Mouse (Mus musculus): ENCODE data around the gene Sdhb. TPM values are rescaled to one million over a fixed set of nuclear protein-coding genes. Genes with fewer than 3 reads are reported as not detected.

Sdhb gene
- polyA plus RNA-seq, 1 experiment from 2014 or later, result 550 TPM

DNA sequence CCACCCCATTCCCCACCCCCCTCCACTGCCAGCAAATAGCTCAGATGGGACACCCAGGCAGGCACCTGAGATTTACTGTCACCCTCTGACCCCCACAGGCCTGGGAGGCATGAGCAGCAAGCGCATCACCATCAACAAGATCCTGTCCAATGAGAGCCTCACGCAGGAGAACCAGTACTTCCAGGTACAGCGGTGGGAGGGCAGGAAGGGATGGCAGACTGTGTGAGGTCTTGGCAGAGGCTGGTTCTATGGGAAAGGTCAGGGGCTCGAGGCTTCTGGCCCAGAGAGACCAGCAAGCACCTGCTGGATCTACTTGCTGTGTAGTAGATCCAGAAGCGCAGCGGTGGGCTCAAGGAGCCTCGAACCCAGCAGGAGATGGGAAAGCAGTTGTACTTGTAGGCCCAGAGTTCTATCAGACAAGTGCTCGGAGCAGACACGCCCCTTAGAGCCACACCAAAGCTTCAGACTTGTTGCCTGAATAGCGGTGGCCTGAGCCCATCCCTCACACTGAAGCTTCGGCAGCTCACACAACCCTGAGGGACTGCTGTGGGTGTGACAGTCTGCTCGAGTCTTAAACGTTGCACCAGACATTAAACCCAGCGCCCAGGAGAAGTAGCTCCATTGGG is 14.3 kb upstream of the Sdhb start:
- Histone ChIP-seq H3K9me3 (ENCODE audit: low read length) (peaks cover 7% of the 10 kb centered on the region), H3K4me2 (replicated peaks; ENCODE audit: low read depth, low read length) (no peak overlapping the region), H3K27me3 (ENCODE audit: insufficient read depth, low read length) (no peaks in the 10 kb centered on the region), H3K36me3 (ENCODE audit: insufficient read depth, low read length) (no peaks in the 10 kb centered on the region), H3K9ac (replicated peaks; ENCODE audit: low read length) (no peak overlapping the region), H3K4me1 (ENCODE audit: insufficient read depth, low read length) (peaks cover 12% of the 10 kb centered on the region), H3K4me3 (ENCODE audit: low read length) (no peak overlapping the region), H3K27ac (ENCODE audit: low read length) (peak overlapping the region; percentile 25; the same call in 1 of the 2 replicates)
- peak; percentile 59; the same call in 1 of the 2 replicates for ATAC-seq (ENCODE audit: low FRiP score, low TSS enrichment)
- 48% methylated on average over 14 of the region's 14 CpGs for WGBS

DNA sequence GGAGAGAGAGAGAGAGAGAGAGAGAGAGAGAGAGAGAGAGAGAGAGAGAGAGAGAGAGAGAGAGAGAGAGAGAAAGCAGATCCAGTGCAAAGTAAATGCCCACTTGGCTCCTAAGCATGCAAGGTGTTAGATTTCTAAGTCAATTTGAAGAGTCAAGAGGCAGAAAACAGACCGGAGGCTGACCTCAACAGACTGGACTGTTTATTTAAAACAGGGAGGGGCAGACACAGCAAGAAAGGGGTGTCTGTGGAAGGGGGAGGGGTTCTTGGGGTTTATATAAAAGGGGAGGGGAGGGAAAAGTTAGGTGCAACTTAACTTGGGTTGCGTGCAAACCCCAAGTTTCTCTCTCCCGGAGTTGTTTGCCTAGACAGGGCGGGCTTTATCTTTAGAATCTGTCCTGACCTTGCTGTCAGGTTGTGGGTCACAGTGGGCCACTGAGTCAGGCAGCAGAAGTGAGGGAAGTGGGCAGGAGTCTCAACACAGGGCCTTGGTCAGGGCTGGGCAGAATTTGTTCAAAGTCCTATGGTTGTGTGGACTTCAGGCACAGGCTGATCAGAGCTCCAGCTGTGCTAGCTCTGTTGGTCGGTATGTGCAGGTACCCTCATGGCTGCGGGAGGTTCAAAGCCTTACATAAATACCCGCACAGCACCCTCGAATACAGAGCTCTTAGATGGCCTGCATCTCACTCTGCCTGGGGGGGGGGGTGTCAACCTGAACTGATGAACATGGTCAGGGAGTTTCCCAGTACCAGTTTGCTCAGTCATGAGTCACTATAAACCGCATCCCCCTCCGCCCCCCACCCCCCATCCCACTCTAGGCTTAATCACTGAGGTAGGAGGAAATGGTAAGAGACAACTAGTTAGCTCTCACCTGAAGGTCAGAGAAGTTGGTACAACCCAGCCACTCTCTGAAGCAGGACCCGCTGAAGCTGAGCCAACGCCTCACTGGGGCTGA is 13.2 kb upstream of the Sdhb start:
- Histone ChIP-seq H3K36me3 (ENCODE audit: insufficient read depth, low read length) (no peaks in the 10 kb centered on the region), H3K4me3 (ENCODE audit: low read length) (no peak overlapping the region), H3K9me3 (ENCODE audit: low read length) (peaks cover 7% of the 10 kb centered on the region), H3K27ac (ENCODE audit: low read length) (no peak overlapping the region), H3K9ac (replicated peaks; ENCODE audit: low read length) (no peak overlapping the region), H3K27me3 (ENCODE audit: insufficient read depth, low read length) (no peaks in the 10 kb centered on the region), H3K4me1 (ENCODE audit: insufficient read depth, low read length) (peaks cover 12% of the 10 kb centered on the region), H3K4me2 (replicated peaks; ENCODE audit: low read depth, low read length) (no peak overlapping the region)
- WGBS, result 66% methylated on average over 12 of the region's 12 CpGs
- ATAC-seq (ENCODE audit: low FRiP score, low TSS enrichment), result peak; percentile 33; the same call in 1 of the 2 replicates

DNA sequence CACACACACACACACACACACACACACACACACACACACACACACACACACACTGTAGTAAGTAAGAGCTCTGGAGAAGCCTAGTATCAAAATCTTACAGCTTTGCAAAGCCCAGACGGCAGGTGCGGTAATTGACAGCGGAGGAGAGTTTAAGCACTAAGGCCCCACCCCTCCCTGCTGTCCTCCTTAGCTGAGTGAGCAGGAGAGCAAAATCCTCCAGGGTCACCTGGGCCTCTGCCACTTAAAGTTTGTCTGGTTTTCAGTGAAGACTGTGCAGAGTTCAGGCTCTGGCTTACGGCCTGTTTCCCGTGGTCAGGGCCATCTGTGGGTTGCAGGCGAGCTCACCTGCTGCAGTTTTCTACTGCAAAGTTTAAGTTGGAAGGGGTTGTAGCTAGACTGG is 12.5 kb upstream of the Sdhb start:
- Histone ChIP-seq H3K9ac (replicated peaks; ENCODE audit: low read length) (no peak overlapping the region), H3K27me3 (ENCODE audit: insufficient read depth, low read length) (no peaks in the 10 kb centered on the region), H3K36me3 (ENCODE audit: insufficient read depth, low read length) (no peaks in the 10 kb centered on the region), H3K4me2 (replicated peaks; ENCODE audit: low read depth, low read length) (no peak overlapping the region), H3K4me1 (ENCODE audit: insufficient read depth, low read length) (peaks cover 12% of the 10 kb centered on the region), H3K27ac (ENCODE audit: low read length) (0 out of 2 replicates have a peak overlapping the region, but pooled peaks have one; percentile 34), H3K4me3 (ENCODE audit: low read length) (no peak overlapping the region), H3K9me3 (ENCODE audit: low read length) (peaks cover 7% of the 10 kb centered on the region)
- no peak; the same call in 1 of the 2 replicates for ATAC-seq (ENCODE audit: low FRiP score, low TSS enrichment)
- 60% methylated on average over 6 of the region's 6 CpGs for WGBS

DNA sequence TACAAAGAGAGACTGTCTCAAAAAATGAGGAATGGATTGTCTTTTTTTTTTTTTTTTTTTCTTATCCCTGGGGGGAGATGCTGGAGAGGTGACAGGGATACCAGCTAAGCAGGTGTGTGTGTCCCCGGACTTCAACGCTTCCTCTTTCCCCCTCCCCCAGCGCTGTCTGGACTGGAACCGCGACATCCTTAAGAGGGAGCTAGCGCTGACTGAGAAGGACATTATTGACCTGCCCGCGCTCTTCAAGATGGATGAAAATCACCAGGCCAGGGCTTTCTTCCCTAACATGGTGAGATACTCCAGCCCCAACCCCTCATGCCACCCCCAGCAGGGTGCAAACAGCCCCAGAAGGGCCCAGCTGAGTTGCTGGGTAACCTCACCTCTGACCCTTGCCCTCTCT is 12.0 kb upstream of the Sdhb start:
- no peaks in the 10 kb centered on the region for H3K27me3 ChIP-seq (ENCODE audit: insufficient read depth, low read length)
- no peaks in the 10 kb centered on the region for H3K36me3 ChIP-seq (ENCODE audit: insufficient read depth, low read length)
- WGBS, result 81% methylated on average over 8 of the region's 8 CpGs
- H3K9me3 ChIP-seq (ENCODE audit: low read length), result peaks cover 2% of the 10 kb centered on the region
- no peak overlapping the region for H3K27ac ChIP-seq (ENCODE audit: low read length)
- peaks cover 12% of the 10 kb centered on the region for H3K4me1 ChIP-seq (ENCODE audit: insufficient read depth, low read length)
- H3K4me2 ChIP-seq (replicated peaks; ENCODE audit: low read depth, low read length), result no peak overlapping the region
- ATAC-seq (ENCODE audit: low FRiP score, low TSS enrichment), result no peak
- H3K9ac ChIP-seq (replicated peaks; ENCODE audit: low read length), result no peak overlapping the region
- H3K4me3 ChIP-seq (ENCODE audit: low read length), result no peak overlapping the region

DNA sequence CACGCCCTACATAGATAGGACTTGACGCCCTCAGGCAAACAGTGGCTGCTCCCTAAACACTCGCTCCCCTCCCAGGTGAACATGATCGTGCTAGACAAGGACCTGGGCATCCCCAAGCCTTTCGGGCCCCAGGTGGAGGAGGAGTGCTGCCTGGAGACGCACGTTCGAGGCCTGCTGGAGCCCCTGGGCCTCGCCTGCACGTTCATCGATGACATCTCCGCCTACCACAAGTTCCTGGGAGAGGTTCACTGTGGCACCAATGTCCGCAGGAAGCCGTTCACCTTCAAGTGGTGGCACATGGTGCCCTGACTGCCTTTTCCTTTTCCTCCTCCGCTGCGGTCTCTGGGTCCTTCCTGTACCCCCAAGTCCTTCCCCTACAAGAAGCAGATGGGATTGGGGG is 11.4 kb upstream of the Sdhb start:
- no peak overlapping the region for H3K9ac ChIP-seq (replicated peaks; ENCODE audit: low read length)
- ATAC-seq (ENCODE audit: low FRiP score, low TSS enrichment), result no peak
- H3K4me1 ChIP-seq (ENCODE audit: insufficient read depth, low read length), result peaks cover 12% of the 10 kb centered on the region
- H3K27ac ChIP-seq (ENCODE audit: low read length), result no peak overlapping the region
- H3K36me3 ChIP-seq (ENCODE audit: insufficient read depth, low read length), result no peaks in the 10 kb centered on the region
- H3K27me3 ChIP-seq (ENCODE audit: insufficient read depth, low read length), result no peaks in the 10 kb centered on the region
- 89% methylated on average over 16 of the region's 16 CpGs for WGBS
- H3K9me3 ChIP-seq (ENCODE audit: low read length), result no peaks in the 10 kb centered on the region
- no peak overlapping the region for H3K4me3 ChIP-seq (ENCODE audit: low read length)
- H3K4me2 ChIP-seq (replicated peaks; ENCODE audit: low read depth, low read length), result no peak overlapping the region

DNA sequence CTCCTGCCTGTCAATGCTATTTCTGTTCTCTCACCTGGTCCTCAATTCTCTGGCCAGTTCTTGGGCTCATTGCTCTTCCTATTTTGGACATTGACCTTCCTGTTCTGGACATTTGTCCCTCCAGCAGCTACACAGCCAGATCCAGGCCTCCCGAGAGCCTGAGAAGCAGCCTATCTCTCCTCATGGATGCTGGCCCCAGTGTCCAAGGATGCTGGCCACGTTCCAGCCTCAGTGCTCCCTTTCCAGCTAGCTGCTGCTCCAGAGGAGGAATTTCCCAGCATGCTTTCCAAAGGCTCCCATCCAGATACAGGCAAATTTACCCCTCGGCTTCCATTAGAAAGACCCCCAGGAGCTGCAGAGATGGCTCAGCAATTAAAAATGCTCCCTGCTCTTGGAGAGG is 10.4 kb upstream of the Sdhb start:
- H3K4me2 ChIP-seq (replicated peaks; ENCODE audit: low read depth, low read length), result no peak overlapping the region
- no peaks in the 10 kb centered on the region for H3K36me3 ChIP-seq (ENCODE audit: insufficient read depth, low read length)
- no peak for ATAC-seq (ENCODE audit: low FRiP score, low TSS enrichment)
- peaks cover 12% of the 10 kb centered on the region for H3K4me1 ChIP-seq (ENCODE audit: insufficient read depth, low read length)
- 67% methylated on average over 3 of the region's 3 CpGs for WGBS
- no peak overlapping the region for H3K27ac ChIP-seq (ENCODE audit: low read length)
- H3K9me3 ChIP-seq (ENCODE audit: low read length), result no peaks in the 10 kb centered on the region
- H3K9ac ChIP-seq (replicated peaks; ENCODE audit: low read length), result no peak overlapping the region
- H3K27me3 ChIP-seq (ENCODE audit: insufficient read depth, low read length), result no peaks in the 10 kb centered on the region
- no peak overlapping the region for H3K4me3 ChIP-seq (ENCODE audit: low read length)

DNA sequence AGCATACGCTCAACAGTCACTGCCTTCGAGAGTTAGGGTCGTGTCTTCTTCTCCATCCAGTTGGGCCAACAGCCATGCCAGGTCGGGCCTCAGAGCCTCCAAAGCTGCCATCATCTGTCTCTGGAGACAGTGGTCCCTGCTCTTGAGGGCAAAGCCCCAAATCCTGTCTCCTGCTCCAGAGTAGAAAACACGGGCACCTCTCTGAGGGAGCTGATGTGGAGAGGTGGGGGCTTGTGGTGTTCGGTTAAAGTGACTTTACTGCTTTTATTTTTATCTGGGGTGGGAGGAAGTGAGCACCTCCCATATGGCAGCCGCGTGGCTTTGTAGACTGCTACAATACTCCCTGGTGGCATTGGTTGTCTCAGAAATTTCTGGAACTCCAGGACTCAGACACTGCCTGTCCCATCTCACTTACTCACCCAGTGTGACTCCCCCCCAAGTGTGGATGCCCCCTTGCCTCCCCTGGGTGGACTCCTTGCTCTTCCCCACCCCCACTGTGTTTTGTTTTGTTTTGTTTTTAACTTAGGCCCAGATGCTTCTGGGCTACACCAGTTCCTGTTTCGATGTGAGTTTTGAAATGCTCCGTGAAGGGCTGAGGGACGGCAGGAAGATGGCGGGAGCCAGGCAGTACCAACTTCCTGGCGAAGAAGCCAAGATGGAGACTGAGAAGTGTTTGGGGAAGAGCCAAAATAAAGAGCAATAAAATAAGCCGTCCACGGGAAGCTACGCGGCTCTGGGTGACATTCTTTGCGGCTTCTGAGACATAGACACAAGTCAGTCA is 9.0 kb upstream of the Sdhb start:
- Histone ChIP-seq H3K9me3 (ENCODE audit: low read length) (no peaks in the 10 kb centered on the region), H3K27ac (ENCODE audit: low read length) (no peak overlapping the region), H3K4me2 (replicated peaks; ENCODE audit: low read depth, low read length) (no peak overlapping the region), H3K9ac (replicated peaks; ENCODE audit: low read length) (no peak overlapping the region), H3K4me3 (ENCODE audit: low read length) (no peak overlapping the region), H3K36me3 (ENCODE audit: insufficient read depth, low read length) (no peaks in the 10 kb centered on the region), H3K4me1 (ENCODE audit: insufficient read depth, low read length) (peaks cover 5% of the 10 kb centered on the region), H3K27me3 (ENCODE audit: insufficient read depth, low read length) (no peaks in the 10 kb centered on the region)
- WGBS, result 81% methylated on average over 18 of the region's 18 CpGs
- no peak for ATAC-seq (ENCODE audit: low FRiP score, low TSS enrichment)

DNA sequence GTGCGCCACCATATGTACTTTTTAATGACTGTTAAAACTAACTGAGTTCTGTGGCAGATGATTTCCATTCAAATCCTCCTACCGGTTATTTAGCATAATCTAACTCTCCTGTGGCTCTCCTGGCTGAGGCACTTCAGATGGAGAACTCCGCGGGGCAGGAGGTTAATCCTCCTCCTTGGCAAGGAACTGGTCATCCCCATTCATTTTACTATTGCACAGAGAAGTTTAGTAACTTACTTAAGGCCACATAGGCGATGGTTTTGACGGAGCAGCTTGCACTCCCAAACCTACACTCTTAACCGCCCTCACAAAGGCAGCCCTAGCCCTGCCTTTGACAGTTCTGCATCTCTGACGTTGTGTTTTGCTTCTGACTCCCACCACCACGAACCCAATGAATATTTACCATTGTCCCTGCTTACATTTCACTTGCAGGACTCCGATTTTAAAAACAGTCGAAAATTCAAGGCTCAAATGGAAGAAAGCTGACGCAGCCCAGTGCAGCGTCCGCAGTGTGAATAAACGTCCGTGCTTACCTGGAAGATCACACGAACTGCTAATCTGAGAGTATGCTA is 3.8 kb upstream of the Sdhb start:
- no peak for ATAC-seq (ENCODE audit: low FRiP score, low TSS enrichment)
- 13% methylated on average over 17 of the region's 17 CpGs for WGBS
- Histone ChIP-seq H3K4me2 (replicated peaks; ENCODE audit: low read depth, low read length) (peak overlapping the region; percentile 70), H3K9ac (replicated peaks; ENCODE audit: low read length) (peak overlapping the region; percentile 66), H3K27ac (ENCODE audit: low read length) (no peak overlapping the region), H3K36me3 (ENCODE audit: insufficient read depth, low read length) (no peaks in the 10 kb centered on the region), H3K9me3 (ENCODE audit: low read length) (no peaks in the 10 kb centered on the region), H3K4me3 (ENCODE audit: low read length) (peak overlapping the region; percentile 47), H3K27me3 (ENCODE audit: insufficient read depth, low read length) (no peaks in the 10 kb centered on the region), H3K4me1 (ENCODE audit: insufficient read depth, low read length) (peaks cover 20% of the 10 kb centered on the region)

DNA sequence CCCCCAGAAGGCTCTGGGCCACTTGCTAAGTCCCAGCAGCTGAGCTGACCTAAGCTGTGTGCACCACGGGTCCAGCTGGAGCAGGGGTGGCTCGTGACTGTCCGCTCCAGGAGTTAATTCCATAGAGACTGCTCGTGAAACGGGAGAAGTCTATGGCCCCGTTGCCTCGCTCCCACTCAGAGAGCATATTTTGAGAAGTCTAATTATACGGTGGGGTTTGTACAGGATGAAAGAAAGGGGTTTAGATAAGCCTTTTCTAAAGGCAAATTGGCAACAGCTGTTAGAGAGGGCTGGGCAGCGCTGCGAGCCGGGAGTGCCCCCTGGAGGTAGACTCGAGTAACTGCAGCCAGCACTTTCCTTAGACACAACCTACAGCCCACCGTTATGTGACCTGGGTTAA is 3.3 kb upstream of the Sdhb start:
- H3K4me1 ChIP-seq (ENCODE audit: insufficient read depth, low read length), result peaks cover 25% of the 10 kb centered on the region
- peak overlapping the region; percentile 70 for H3K4me2 ChIP-seq (replicated peaks; ENCODE audit: low read depth, low read length)
- peak overlapping the region; percentile 66 for H3K9ac ChIP-seq (replicated peaks; ENCODE audit: low read length)
- H3K27ac ChIP-seq (ENCODE audit: low read length), result no peak overlapping the region
- H3K4me3 ChIP-seq (ENCODE audit: low read length), result peak overlapping the region; percentile 47
- ATAC-seq (ENCODE audit: low FRiP score, low TSS enrichment), result no peak
- no peaks in the 10 kb centered on the region for H3K27me3 ChIP-seq (ENCODE audit: insufficient read depth, low read length)
- H3K9me3 ChIP-seq (ENCODE audit: low read length), result no peaks in the 10 kb centered on the region
- WGBS, result 1% methylated on average over 13 of the region's 13 CpGs
- H3K36me3 ChIP-seq (ENCODE audit: insufficient read depth, low read length), result no peaks in the 10 kb centered on the region

Data from kidney, embryonic 16.5 days (tissue).